Mouse (Mus musculus): ENCODE results near the gene Slc22a21. TPM values are rescaled to one million over a fixed set of nuclear protein-coding genes. Genes with fewer than 3 reads are reported as not detected.

Gene Slc22a21
- polyA plus RNA-seq, 1 experiment = 68.6 TPM

GRCm38 (mm10) chr11:54018893-54019732, 39.0 kb upstream of the Slc22a21 start:
- H3K4me1 ChIP-seq (ENCODE audit: control insufficient read depth, insufficient read depth, low read length) = no peaks in the 10 kb centered on the region
- H3K36me3 ChIP-seq (ENCODE audit: control insufficient read depth, insufficient read depth, low read length) = no peaks in the 10 kb centered on the region
- no peak overlapping the region for H3K4me3 ChIP-seq (ENCODE audit: control insufficient read depth, low read depth, low read length)
- no peaks in the 10 kb centered on the region for H3K27me3 ChIP-seq (ENCODE audit: control insufficient read depth, insufficient read depth, low read length)
- H3K27ac ChIP-seq (ENCODE audit: control insufficient read depth, insufficient read depth, low read depth, low read length) = no peak overlapping the region
- TF ChIP-seq CTCF (IDR thresholded peaks at IDR 0.05; ENCODE audit: control insufficient read depth, insufficient read depth, insufficient replicate concordance, low read depth, low read length) = no peak

DNA sequence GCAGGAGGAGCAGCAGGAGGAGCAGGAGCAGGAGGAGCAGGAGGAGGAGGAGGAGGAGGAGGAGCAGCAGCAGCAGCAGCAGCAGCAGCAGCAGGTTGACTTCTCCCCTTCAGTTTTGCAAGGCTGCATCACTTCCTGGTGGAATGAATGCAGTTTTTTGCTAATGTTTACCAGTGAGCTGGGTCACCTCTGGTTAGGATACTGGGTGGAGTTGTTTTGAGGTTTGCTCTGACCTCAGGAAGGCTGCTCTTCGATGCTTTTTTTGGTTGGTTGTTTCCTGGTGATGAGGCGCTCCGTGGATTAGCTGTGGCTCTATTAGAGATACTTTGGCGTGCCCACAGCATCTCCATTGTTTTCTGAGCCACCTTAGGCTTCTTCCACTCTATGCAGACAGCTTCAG, 37.5 kb upstream of the Slc22a21 start:
- Histone ChIP-seq H3K4me1 (ENCODE audit: control insufficient read depth, insufficient read depth, low read length) (no peaks in the 10 kb centered on the region), H3K27ac (ENCODE audit: control insufficient read depth, insufficient read depth, low read depth, low read length) (no peak overlapping the region), H3K27me3 (ENCODE audit: control insufficient read depth, insufficient read depth, low read length) (no peaks in the 10 kb centered on the region), H3K36me3 (ENCODE audit: control insufficient read depth, insufficient read depth, low read length) (no peaks in the 10 kb centered on the region), H3K4me3 (ENCODE audit: control insufficient read depth, low read depth, low read length) (no peak overlapping the region)
- TF ChIP-seq POLR2A (IDR thresholded peaks at IDR 0.05; ENCODE audit: control insufficient read depth, low read depth, low read length) (no peak), CTCF (IDR thresholded peaks at IDR 0.05; ENCODE audit: control insufficient read depth, insufficient read depth, insufficient replicate concordance, low read depth, low read length) (no peak)

DNA sequence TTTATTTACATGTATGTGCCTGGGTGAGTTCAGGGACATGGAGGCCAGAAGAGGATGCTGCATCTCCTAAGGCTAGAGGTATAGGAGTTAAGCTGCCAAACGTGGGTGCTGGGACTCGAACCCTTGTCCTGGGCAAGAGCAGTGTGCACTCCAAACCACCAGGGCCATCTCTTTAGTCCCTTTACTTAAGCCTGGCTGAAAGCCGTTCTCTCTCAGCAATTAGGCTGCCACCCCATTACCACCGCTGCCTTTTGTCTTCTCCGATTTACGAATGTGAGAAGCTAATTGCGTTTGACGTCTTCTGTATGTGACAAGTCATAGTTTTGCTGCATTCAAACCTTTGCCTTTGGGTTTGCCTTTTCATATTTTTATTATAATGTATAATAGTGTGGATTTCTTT, 35.9 kb upstream of the Slc22a21 start:
- Histone ChIP-seq H3K36me3 (ENCODE audit: control insufficient read depth, insufficient read depth, low read length) (no peaks in the 10 kb centered on the region), H3K4me1 (ENCODE audit: control insufficient read depth, insufficient read depth, low read length) (no peaks in the 10 kb centered on the region), H3K27ac (ENCODE audit: control insufficient read depth, insufficient read depth, low read depth, low read length) (no peak overlapping the region), H3K4me3 (ENCODE audit: control insufficient read depth, low read depth, low read length) (no peak overlapping the region), H3K27me3 (ENCODE audit: control insufficient read depth, insufficient read depth, low read length) (no peaks in the 10 kb centered on the region)
- no peak for TF ChIP-seq POLR2A (IDR thresholded peaks at IDR 0.05; ENCODE audit: control insufficient read depth, low read depth, low read length)

- Histone ChIP-seq H3K27ac (ENCODE audit: control insufficient read depth, insufficient read depth, low read depth, low read length) (no peak overlapping the region), H3K36me3 (ENCODE audit: control insufficient read depth, insufficient read depth, low read length) (no peaks in the 10 kb centered on the region), H3K4me3 (ENCODE audit: control insufficient read depth, low read depth, low read length) (no peak overlapping the region), H3K4me1 (ENCODE audit: control insufficient read depth, insufficient read depth, low read length) (no peaks in the 10 kb centered on the region), H3K27me3 (ENCODE audit: control insufficient read depth, insufficient read depth, low read length) (no peaks in the 10 kb centered on the region)
- TF ChIP-seq CTCF (IDR thresholded peaks at IDR 0.05; ENCODE audit: control insufficient read depth, insufficient read depth, insufficient replicate concordance, low read depth, low read length) (no peak), POLR2A (IDR thresholded peaks at IDR 0.05; ENCODE audit: control insufficient read depth, low read depth, low read length) (no peak)
These were observed 32.8 kb upstream of the Slc22a21 start for GRCm38 (mm10) chr11:54012961-54013360.

DNA sequence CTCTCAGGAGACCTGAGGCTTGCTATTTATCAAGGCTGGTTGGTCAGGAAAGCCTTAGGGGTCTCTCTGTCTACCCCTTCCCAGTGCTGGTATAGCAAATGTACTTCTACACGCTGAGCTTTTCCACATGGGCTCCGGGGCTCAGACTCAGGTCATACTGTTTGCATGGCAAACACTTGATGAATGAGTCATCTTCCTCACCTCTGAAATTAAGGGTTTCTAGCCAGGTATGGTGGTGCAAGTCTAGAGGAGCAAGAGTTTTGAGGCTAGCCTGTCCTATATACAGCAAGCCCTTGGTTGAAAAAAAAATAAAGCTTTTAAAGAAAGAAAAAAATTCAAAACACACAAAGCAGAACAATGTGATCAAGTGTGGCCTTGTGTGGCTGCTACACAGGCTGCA, 31.1 kb upstream of the Slc22a21 start:
- Histone ChIP-seq H3K4me3 (ENCODE audit: control insufficient read depth, low read depth, low read length) (no peak overlapping the region), H3K27me3 (ENCODE audit: control insufficient read depth, insufficient read depth, low read length) (no peaks in the 10 kb centered on the region), H3K36me3 (ENCODE audit: control insufficient read depth, insufficient read depth, low read length) (no peaks in the 10 kb centered on the region), H3K27ac (ENCODE audit: control insufficient read depth, insufficient read depth, low read depth, low read length) (no peak overlapping the region), H3K4me1 (ENCODE audit: control insufficient read depth, insufficient read depth, low read length) (no peaks in the 10 kb centered on the region)
- no peak for TF ChIP-seq POLR2A (IDR thresholded peaks at IDR 0.05; ENCODE audit: control insufficient read depth, low read depth, low read length)
- no peak for TF ChIP-seq CTCF (IDR thresholded peaks at IDR 0.05; ENCODE audit: control insufficient read depth, insufficient read depth, insufficient replicate concordance, low read depth, low read length)

- H3K27ac ChIP-seq (ENCODE audit: control insufficient read depth, insufficient read depth, low read depth, low read length) = no peak overlapping the region
- no peaks in the 10 kb centered on the region for H3K27me3 ChIP-seq (ENCODE audit: control insufficient read depth, insufficient read depth, low read length)
- H3K36me3 ChIP-seq (ENCODE audit: control insufficient read depth, insufficient read depth, low read length) = no peaks in the 10 kb centered on the region
- no peak for TF ChIP-seq POLR2A (IDR thresholded peaks at IDR 0.05; ENCODE audit: control insufficient read depth, low read depth, low read length)
- TF ChIP-seq CTCF (IDR thresholded peaks at IDR 0.05; ENCODE audit: control insufficient read depth, insufficient read depth, insufficient replicate concordance, low read depth, low read length) = no peak
- H3K4me1 ChIP-seq (ENCODE audit: control insufficient read depth, insufficient read depth, low read length) = no peaks in the 10 kb centered on the region
- H3K4me3 ChIP-seq (ENCODE audit: control insufficient read depth, low read depth, low read length) = no peak overlapping the region
These were observed 28.3 kb upstream of the Slc22a21 start for GRCm38 (mm10) chr11:54008416-54008920.

GRCm38 (mm10) chr11:54007717-54008116, 27.6 kb upstream of the Slc22a21 start:
- H3K4me1 ChIP-seq (ENCODE audit: control insufficient read depth, insufficient read depth, low read length) = no peaks in the 10 kb centered on the region
- no peaks in the 10 kb centered on the region for H3K36me3 ChIP-seq (ENCODE audit: control insufficient read depth, insufficient read depth, low read length)
- H3K27ac ChIP-seq (ENCODE audit: control insufficient read depth, insufficient read depth, low read depth, low read length) = no peak overlapping the region
- H3K4me3 ChIP-seq (ENCODE audit: control insufficient read depth, low read depth, low read length) = no peak overlapping the region
- TF ChIP-seq CTCF (IDR thresholded peaks at IDR 0.05; ENCODE audit: control insufficient read depth, insufficient read depth, insufficient replicate concordance, low read depth, low read length) (no peak), POLR2A (IDR thresholded peaks at IDR 0.05; ENCODE audit: control insufficient read depth, low read depth, low read length) (no peak)
- H3K27me3 ChIP-seq (ENCODE audit: control insufficient read depth, insufficient read depth, low read length) = no peaks in the 10 kb centered on the region
